Mouse (Mus musculus) embryonic facial prominence, embryonic 14.5 days (tissue): ENCODE data around the gene Ppp1r1c. TPM values are rescaled to one million over a fixed set of nuclear protein-coding genes. Genes with fewer than 3 reads are reported as not detected.

Source experiments
- ATAC-seq: fragments of 200-750 bp; cut with Nextera tagmentation; 2 replicates; pipeline ENCODE4 v1.8.0; 2017; ENCODE audit warnings: low read depth, moderate number of reproducible peaks, moderate TSS enrichment
- DNase-seq: peaks from one replicate; pipeline ENCODE4 v3.0.0-alpha.2; 2015; ENCODE audit warnings: low spot score
- H3K27ac ChIP-seq: fragments of 300-500 bp; sonication (generic); replicated peaks from 2 replicates; pipeline ENCODE4 v1.5.1; 2014; ENCODE audit warnings: low read depth, mild to moderate bottlenecking, low read length, moderate library complexity
- H3K27me3 ChIP-seq: fragments of 300-500 bp; sonication (generic); replicated peaks from 2 replicates; pipeline ENCODE4 v1.6.1; 2014; ENCODE audit warnings: low read length; ENCODE audit not compliant: control insufficient read depth, insufficient read depth
- H3K36me3 ChIP-seq: fragments of 300-500 bp; sonication (generic); 2 replicates; pipeline ENCODE4 v1.6.1; 2014; ENCODE audit warnings: low read length, mixed read lengths; ENCODE audit not compliant: control insufficient read depth, insufficient read depth
- H3K4me1 ChIP-seq: fragments of 300-500 bp; sonication (generic); 2 replicates; pipeline ENCODE4 v1.6.1; 2014; ENCODE audit warnings: antibody characterized with exemption, low read length; ENCODE audit not compliant: control insufficient read depth, insufficient read depth
- H3K4me2 ChIP-seq: fragments of 300-500 bp; sonication (generic); 2 replicates; pipeline ENCODE4 v1.6.1; 2014; ENCODE audit warnings: low read depth, mild to moderate bottlenecking, low read length, moderate library complexity, mixed read lengths
- H3K4me3 ChIP-seq: fragments of 300-500 bp; sonication (generic); 2 replicates; pipeline ENCODE4 v1.5.1; 2014; ENCODE audit warnings: low read depth, mild to moderate bottlenecking, low read length
- H3K9ac ChIP-seq: fragments of 300-500 bp; sonication (generic); 2 replicates; pipeline ENCODE4 v1.6.1; 2014; ENCODE audit warnings: low read depth, mild to moderate bottlenecking, low read length, moderate library complexity, mixed read lengths
- H3K9me3 ChIP-seq: fragments of 300-500 bp; sonication (generic); 2 replicates; pipeline ENCODE4 v1.6.1; 2016; ENCODE audit warnings: low read length; ENCODE audit not compliant: control insufficient read depth
- WGBS: fragments of 180-500 bp; shearing (Covaris S2); extraction: QIAGEN DNeasy Blood & Tissue Kit; methylation state at CpG from one replicate; pipeline ENCODE4 v1.1.7; 2014; 5-methylcytosine and 5-hydroxymethylcytosine counted together
- polyA plus RNA-seq: library from polyadenylated mRNA; unstranded; fragments of >200 nt; fragmentation: Nextera tagmentation; extraction: Ambion mirVana; gene quantifications from 2 replicates; pipeline ENCODE4 v1.2.1, GENCODE M21; 2014

The Ppp1r1c gene
- 11.5 and 11.9 TPM in 2 replicates for polyA plus RNA-seq

DNA sequence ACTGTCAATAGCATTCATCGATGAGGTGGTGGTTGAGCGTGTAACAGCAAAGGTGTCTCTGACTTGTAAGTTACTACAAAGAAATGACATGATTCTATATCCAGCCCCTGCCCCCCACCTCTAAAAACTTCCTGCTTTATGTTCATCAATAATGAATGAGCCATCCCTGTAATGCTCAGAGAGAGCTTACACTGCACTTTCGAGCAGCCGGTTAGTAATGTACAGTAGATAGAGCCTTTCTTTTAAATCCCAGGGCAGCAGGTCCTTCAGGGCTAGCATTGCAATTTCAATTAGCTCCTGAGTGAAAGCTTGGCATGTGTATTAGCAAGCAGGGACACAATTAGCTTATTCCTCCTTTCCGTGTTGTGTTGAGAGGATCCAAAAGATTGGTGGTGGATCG is at the start of gene Ppp1r1c:
Gene Ppp1r1c (plus strand): TSS at position 206 of the 400 bp plus-strand sequence.
- no peak for DNase-seq
- Histone ChIP-seq H3K27me3 (no peaks in the 10 kb centered on the region; the same call in 1 of the 2 replicates), H3K4me3 (no peak within 1 kb of the TSS), H3K9me3 (no peaks in the 10 kb centered on the region), H3K27ac (no peak within 1 kb of the TSS), H3K36me3 (no peaks in the 10 kb centered on the region), H3K4me1 (no peaks in the 10 kb centered on the region), H3K9ac (no peak within 1 kb of the TSS), H3K4me2 (no peak within 1 kb of the TSS)
- WGBS = 84% methylated on average over 6 of the region's 6 CpGs
- 0 out of 2 replicates have a peak, but pooled peaks have one; percentile 30 for ATAC-seq

DNA sequence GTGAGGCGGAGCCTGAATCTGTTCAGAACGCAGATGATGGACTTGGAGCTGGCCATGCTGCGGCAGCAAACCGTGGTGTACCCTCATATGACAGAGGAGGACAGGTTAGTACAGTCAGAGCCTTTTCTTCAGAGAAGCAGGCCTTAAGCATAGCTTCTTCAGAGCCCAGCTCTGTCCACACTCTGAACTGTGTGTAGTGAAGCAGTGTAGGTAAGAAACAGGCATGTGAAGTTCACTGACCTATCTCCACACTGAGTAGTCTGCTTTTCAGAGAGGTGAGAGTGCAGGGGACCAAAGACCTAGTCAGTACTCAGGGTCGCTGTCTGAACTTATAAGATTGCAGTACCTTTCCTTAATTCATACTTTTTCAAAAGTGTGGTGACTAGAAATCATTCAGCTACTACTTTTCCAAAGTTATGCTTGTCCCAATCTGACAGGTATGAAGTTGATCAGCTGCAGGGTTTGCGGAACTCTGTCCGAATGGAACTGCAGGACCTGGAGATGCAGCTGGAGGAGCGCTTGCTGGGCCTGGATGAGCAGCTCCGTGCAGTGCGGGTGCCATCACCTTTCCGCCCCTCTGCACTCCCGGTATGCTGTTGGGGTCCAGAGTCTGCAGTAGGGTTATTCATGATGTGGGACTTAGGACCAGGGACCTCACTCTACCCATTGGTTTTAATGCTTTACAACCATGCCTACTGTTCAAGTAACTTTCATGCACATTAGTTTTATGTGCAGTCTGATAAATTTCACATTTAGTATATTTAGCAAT is 47.0 kb upstream of the Ppp1r1c start:
- DNase-seq = no peak
- Histone ChIP-seq H3K4me3 (no peak overlapping the region), H3K9me3 (no peaks in the 10 kb centered on the region), H3K4me2 (no peak overlapping the region), H3K27me3 (no peaks in the 10 kb centered on the region), H3K36me3 (peaks cover 77% of the 10 kb centered on the region), H3K27ac (no peak overlapping the region), H3K4me1 (no peaks in the 10 kb centered on the region; the same call in 1 of the 2 replicates), H3K9ac (no peak overlapping the region)
- WGBS = 88% methylated on average over 12 of the region's 12 CpGs
- ATAC-seq = no peak

DNA sequence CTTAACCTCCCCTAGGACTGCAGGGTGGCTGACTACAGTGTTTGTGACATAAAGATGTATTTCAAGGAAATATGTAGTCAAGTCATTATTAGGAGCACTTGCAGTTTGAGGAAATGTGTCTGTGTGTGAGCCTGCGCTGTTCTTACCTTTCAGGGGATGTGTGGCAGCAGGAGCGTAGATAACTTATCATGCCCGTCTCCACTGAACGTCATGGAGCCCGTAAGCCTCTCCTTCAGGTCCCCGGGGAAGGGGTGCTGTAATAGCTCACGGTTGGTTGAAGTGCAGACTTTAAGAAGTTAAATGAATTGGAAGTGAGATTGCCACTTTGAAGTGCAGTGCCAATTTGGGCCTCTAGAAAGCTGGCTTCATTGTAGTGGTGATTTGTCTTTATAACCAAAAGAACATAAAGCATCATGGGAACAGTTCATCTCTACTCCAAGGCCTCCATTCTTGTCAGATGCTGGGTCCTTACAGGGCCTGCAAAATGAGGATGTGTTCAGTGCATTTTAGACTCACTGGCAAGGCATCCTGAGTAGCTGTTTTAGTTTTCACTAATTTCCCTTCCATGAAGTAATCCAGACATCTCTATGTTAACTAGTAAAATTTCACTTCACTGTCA is 46.0 kb upstream of the Ppp1r1c start:
- no peak for DNase-seq
- H3K4me2 ChIP-seq = no peak overlapping the region
- no peaks in the 10 kb centered on the region for H3K9me3 ChIP-seq
- H3K36me3 ChIP-seq = peaks cover 73% of the 10 kb centered on the region
- H3K4me1 ChIP-seq = no peaks in the 10 kb centered on the region; the same call in 1 of the 2 replicates
- H3K27me3 ChIP-seq = no peaks in the 10 kb centered on the region
- no peak overlapping the region for H3K9ac ChIP-seq
- ATAC-seq = no peak
- no peak overlapping the region for H3K4me3 ChIP-seq
- H3K27ac ChIP-seq = no peak overlapping the region
- 79% methylated on average over 7 of the region's 7 CpGs for WGBS

DNA sequence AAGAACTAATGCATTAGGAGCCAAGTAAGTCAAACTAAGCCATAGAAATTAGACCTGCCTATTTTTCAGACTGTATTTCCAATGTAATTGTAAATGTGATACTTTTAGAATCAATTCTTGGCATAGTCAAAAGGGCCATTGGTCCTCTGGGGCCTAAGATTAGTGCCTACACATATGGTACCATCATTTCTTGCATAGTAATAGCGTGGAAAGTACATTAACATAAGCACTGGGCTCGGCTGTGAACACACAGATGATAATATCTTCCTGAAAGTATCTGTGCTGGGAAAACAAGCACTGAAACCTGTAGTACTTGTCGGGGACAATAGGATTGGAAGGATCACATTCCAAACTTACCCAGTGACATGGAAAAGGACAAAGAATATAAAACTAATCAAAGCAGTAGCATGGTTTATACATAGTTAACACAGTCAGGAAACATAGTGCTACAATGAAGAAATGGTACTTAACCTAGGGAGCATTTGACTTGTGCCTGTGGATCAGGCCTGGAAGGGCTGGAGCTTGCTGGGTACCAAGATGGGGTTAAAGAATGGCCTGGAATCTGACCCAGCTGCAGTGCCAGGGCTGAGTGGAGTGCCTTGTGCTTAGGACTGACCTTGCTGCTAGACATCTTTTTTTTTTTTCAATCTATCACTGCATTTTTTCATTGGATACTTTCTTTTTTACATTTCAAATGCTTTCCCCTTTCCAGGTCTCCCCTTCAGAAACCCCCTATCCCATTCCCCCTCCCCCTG is 42.9 kb upstream of the Ppp1r1c start:
- no peak for DNase-seq
- 53% methylated on average over 3 of the region's 3 CpGs for WGBS
- Histone ChIP-seq H3K27ac (no peak overlapping the region), H3K9ac (no peak overlapping the region), H3K4me2 (no peak overlapping the region), H3K9me3 (no peaks in the 10 kb centered on the region), H3K4me1 (no peaks in the 10 kb centered on the region; the same call in 1 of the 2 replicates), H3K27me3 (no peaks in the 10 kb centered on the region), H3K4me3 (no peak overlapping the region), H3K36me3 (peaks cover 45% of the 10 kb centered on the region)
- no peak for ATAC-seq

DNA sequence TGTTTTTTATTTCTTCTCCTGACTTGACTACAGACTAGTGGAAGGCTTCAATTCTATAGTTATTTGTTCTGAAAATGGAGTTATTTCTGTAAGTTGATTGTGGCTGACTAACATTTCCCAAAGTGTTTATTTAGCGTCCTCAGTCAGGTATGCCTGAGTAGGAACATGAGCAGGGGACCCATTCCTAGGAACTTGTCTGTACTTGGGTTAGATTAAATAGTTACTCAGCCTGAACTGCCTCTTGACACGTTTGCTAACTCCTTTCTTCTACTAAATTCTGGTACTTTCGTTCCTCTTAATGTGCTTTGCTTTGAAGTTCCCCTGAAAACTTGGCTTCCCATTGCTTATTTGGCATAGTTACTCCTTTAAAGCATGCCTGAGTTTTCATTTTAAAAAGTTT is 42.1 kb upstream of the Ppp1r1c start:
- no peaks in the 10 kb centered on the region; the same call in 1 of the 2 replicates for H3K4me1 ChIP-seq

DNA sequence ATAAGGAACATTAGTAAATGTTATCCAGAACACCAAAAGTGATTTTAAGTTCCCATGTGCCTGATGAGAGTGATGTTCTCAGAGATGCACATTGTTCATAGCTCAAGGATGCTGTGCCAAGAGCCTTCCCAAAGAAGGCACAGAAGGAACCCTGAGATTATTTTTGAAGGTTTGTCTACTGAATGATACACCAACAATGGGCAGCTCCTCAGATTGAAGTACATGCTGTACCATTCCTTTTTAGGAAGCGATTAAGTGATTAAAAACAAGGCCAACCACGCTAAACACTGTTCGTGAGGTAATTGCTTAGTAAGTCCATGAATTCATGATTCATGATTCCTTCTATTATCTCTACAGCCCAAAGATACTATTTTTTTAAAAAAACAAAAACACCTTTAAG is 32.3 kb upstream of the Ppp1r1c start:
- H3K27me3 ChIP-seq = no peaks in the 10 kb centered on the region
- H3K27ac ChIP-seq = no peak overlapping the region
- ATAC-seq (no peak), DNase-seq (no peak)
- no peak overlapping the region for H3K4me2 ChIP-seq
- H3K9me3 ChIP-seq = no peaks in the 10 kb centered on the region
- no peak overlapping the region for H3K9ac ChIP-seq
- no peak overlapping the region for H3K4me3 ChIP-seq
- WGBS = 84% methylated on average over 3 of the region's 3 CpGs
- H3K4me1 ChIP-seq = no peaks in the 10 kb centered on the region
- peaks cover 23% of the 10 kb centered on the region for H3K36me3 ChIP-seq

More for the DNA sequence above, 42.1 kb upstream of the Ppp1r1c start:
- Histone ChIP-seq H3K36me3 (peaks cover 46% of the 10 kb centered on the region), H3K9ac (no peak overlapping the region), H3K9me3 (no peaks in the 10 kb centered on the region), H3K27ac (no peak overlapping the region), H3K4me3 (no peak overlapping the region), H3K4me2 (no peak overlapping the region), H3K27me3 (no peaks in the 10 kb centered on the region)
- 56% methylated on average over 3 of the region's 3 CpGs for WGBS
- peak; percentile 75; the same call in 1 of the 2 replicates for ATAC-seq
- DNase-seq = peak; percentile 30

DNA sequence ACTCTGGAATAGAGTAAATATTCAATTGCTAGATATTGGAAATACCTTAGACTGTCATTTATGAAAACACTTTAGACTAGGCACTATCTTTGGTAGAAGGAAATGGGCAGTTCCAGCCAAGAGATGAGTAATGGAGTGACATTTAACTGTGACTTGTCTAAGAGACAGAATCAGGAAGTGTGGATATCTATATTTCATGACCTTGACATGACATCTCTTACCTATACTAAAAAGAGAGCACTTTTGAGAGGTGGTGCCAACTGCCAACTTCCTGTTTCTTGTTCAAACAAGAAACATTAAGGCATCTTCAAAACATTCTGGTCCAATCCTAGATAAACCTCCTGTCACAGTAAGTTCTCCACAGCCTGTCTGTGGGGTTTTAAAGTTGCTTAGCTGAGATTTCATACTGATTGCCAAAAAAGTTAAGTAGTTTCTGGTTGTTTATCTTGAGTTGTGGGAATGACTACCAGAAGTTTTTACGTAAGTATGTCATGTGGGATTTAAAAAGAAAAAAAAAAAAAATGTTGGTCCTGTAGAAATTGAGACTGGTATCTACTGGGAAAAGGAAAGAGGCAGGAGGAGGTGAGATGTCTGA is 29.8 kb upstream of the Ppp1r1c start:
- Histone ChIP-seq H3K9me3 (no peaks in the 10 kb centered on the region), H3K9ac (no peak overlapping the region), H3K36me3 (peaks cover 12% of the 10 kb centered on the region), H3K4me3 (no peak overlapping the region), H3K4me1 (no peaks in the 10 kb centered on the region), H3K27ac (no peak overlapping the region), H3K4me2 (no peak overlapping the region), H3K27me3 (no peaks in the 10 kb centered on the region)
- WGBS = 58% methylated on average over 1 of the region's 1 CpGs
- ATAC-seq = no peak
- DNase-seq = no peak

DNA sequence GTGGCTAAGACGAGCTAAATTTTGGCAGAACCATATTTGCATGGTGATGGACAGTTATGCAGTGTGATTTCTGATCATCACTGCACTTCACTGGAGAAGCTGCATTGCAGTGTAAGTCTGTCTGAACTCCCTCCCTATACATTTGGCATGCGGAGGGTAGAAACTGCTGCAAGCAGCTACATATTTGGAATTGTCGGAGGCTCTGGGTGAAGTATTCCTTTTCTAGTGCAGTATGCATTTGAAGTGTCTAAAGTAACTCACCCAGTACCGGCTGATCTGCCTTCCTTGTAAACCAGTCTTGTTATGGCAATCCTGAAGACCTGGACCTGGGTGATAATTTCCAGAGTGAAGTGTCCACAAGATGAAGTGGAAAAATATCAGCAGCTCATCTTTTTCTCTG is 25.9 kb upstream of the Ppp1r1c start:
- Histone ChIP-seq H3K27me3 (no peaks in the 10 kb centered on the region), H3K9ac (no peak overlapping the region), H3K36me3 (no peaks in the 10 kb centered on the region), H3K9me3 (no peaks in the 10 kb centered on the region), H3K4me2 (no peak overlapping the region), H3K4me3 (no peak overlapping the region), H3K27ac (no peak overlapping the region), H3K4me1 (no peaks in the 10 kb centered on the region)
- DNase-seq (no peak), ATAC-seq (no peak)
- WGBS = 65% methylated on average over 4 of the region's 4 CpGs
